Mouse (Mus musculus) CH12.LX (cell line): ENCODE measurements around the gene Cmah. TPM values are rescaled to one million over a fixed set of nuclear protein-coding genes. Genes with fewer than 3 reads are reported as not detected.

Experiments used
- DNase-seq: peaks from one replicate; pipeline ENCODE4 v3.0.0-alpha.2; 2013; ENCODE audit errors: extremely low read depth
- H3K27ac ChIP-seq: 2 replicates; pipeline ENCODE4 v1.5.1; 2012; ENCODE audit warnings: low read depth, mild to moderate bottlenecking, control low read depth, moderate library complexity; ENCODE audit not compliant: insufficient read depth
- H3K27me3 ChIP-seq: replicated peaks from 2 replicates; pipeline ENCODE3; 2012; ENCODE audit warnings: inconsistent platforms
- H3K36me3 ChIP-seq, 2 experiments: replicated peaks in 1 of 2; 2 replicates each; pipeline versions ENCODE3 to v1.6.1; 2012; ENCODE audit warnings: inconsistent platforms in 1 of 2, low read length in 1 of 2, mild to moderate bottlenecking in 1 of 2, mixed read lengths in 1 of 2, moderate library complexity in 1 of 2; ENCODE audit not compliant: control insufficient read depth in 1 of 2, insufficient read depth in 1 of 2
- H3K4me1 ChIP-seq, 2 experiments: 2 replicates each; pipeline ENCODE4 v1.6.1; 2012; ENCODE audit warnings: inconsistent platforms in 1 of 2, moderate library complexity in 1 of 2; ENCODE audit not compliant: insufficient read depth in 2 of 2, control insufficient read depth in 1 of 2
- H3K4me2 ChIP-seq: 2 replicates; pipeline ENCODE4 v1.6.1; 2012; ENCODE audit warnings: low read depth, mild to moderate bottlenecking, control low read depth; ENCODE audit not compliant: poor library complexity, insufficient read depth, severe bottlenecking
- H3K4me3 ChIP-seq, 3 experiments: fragments of 150-350 bp in 1 of 3; sonication (generic) in 1 of 3; replicated peaks in 1 of 3; 2 replicates each; pipeline versions ENCODE3 to v1.5.1; 2011 to 2012; ENCODE audit warnings: low read depth in 2 of 3, low read length in 2 of 3, mild to moderate bottlenecking in 2 of 3, moderate library complexity in 2 of 3, control low read depth in 1 of 3, improper control_type of control experiment in 1 of 3, inconsistent platforms in 1 of 3, mixed read lengths in 1 of 3; ENCODE audit not compliant: poor library complexity in 1 of 3
- H3K79me2 ChIP-seq: replicated peaks from 2 replicates; pipeline ENCODE4 v1.6.1; 2012; ENCODE audit warnings: mild to moderate bottlenecking, moderate library complexity; ENCODE audit not compliant: control insufficient read depth, poor library complexity, insufficient read depth, severe bottlenecking; ENCODE audit errors: extremely low read depth
- H3K9ac ChIP-seq: 2 replicates; pipeline ENCODE4 v1.6.1; 2012; ENCODE audit warnings: low read depth, mild to moderate bottlenecking, control low read depth, moderate library complexity; ENCODE audit not compliant: insufficient read depth
- H3K9me3 ChIP-seq: replicated peaks from 2 replicates; pipeline ENCODE3; 2012; ENCODE audit warnings: low read length, inconsistent platforms, mixed read lengths
- BHLHE40 ChIP-seq: IDR thresholded peaks from 2 replicates; pipeline ENCODE4 v1.6.1; 2011; ENCODE audit warnings: mild to moderate bottlenecking, low read depth, low read length, improper control_type of control experiment
- CHD1 ChIP-seq: IDR thresholded peaks from 2 replicates; pipeline ENCODE4 v1.6.1; 2012; ENCODE audit warnings: low read depth, low read length, improper control_type of control experiment, inconsistent platforms
- CHD2 ChIP-seq: IDR thresholded peaks from 2 replicates; pipeline ENCODE4 v1.6.1; 2011; ENCODE audit warnings: low read length, improper control_type of control experiment
- CTCF ChIP-seq, 2 experiments: IDR thresholded peaks in 1 of 2; conservative IDR thresholded peaks in 1 of 2; 2 replicates each; pipeline ENCODE4 v1.5.1; 2011 to 2012; ENCODE audit warnings: low read depth in 2 of 2, low read length in 2 of 2, improper control_type of control experiment in 1 of 2, inconsistent platforms in 1 of 2, mild to moderate bottlenecking in 1 of 2, moderate library complexity in 1 of 2
- E2F4 ChIP-seq: IDR thresholded peaks from 2 replicates; pipeline ENCODE4 v1.6.1; 2011; ENCODE audit warnings: low read depth, low read length, improper control_type of control experiment; ENCODE audit not compliant: insufficient replicate concordance
- ELF1 ChIP-seq: IDR thresholded peaks from 2 replicates; pipeline ENCODE4 v1.6.1; 2014; ENCODE audit warnings: low read depth, mild to moderate bottlenecking, inconsistent platforms, low read length, improper control_type of control experiment
- EP300 ChIP-seq: IDR thresholded peaks from 2 replicates; pipeline ENCODE4 v1.6.1; 2011; ENCODE audit warnings: low read length, improper control_type of control experiment
- ETS1 ChIP-seq: conservative IDR thresholded peaks from 2 replicates; pipeline ENCODE4 v1.6.1; 2012; ENCODE audit warnings: low read depth, mild to moderate bottlenecking, inconsistent platforms, low read length, improper control_type of control experiment, moderate library complexity
- GABPA ChIP-seq: IDR thresholded peaks from 2 replicates; pipeline ENCODE4 v1.6.1; 2012; ENCODE audit warnings: low read depth, low read length, improper control_type of control experiment, inconsistent platforms; ENCODE audit not compliant: insufficient replicate concordance
- HCFC1 ChIP-seq: IDR thresholded peaks from 2 replicates; pipeline ENCODE4 v1.6.1; 2012; ENCODE audit warnings: low read depth, mild to moderate bottlenecking, inconsistent platforms, low read length, improper control_type of control experiment
- IRF4 ChIP-seq: IDR thresholded peaks from 2 replicates; pipeline ENCODE4 v1.6.1; 2014; ENCODE audit warnings: low read depth, mild to moderate bottlenecking, inconsistent platforms, low read length, improper control_type of control experiment
- JUND ChIP-seq: conservative IDR thresholded peaks from 2 replicates; pipeline ENCODE4 v1.6.1; 2011; ENCODE audit warnings: low read depth, low read length, improper control_type of control experiment
- KAT2A ChIP-seq: IDR thresholded peaks from 2 replicates; pipeline ENCODE4 v1.6.1; 2012; ENCODE audit warnings: low read length, improper control_type of control experiment, inconsistent platforms; ENCODE audit not compliant: insufficient replicate concordance
- MAFK ChIP-seq: IDR thresholded peaks from 2 replicates; pipeline ENCODE4 v1.6.1; 2011; ENCODE audit warnings: low read length, improper control_type of control experiment; ENCODE audit not compliant: insufficient replicate concordance
- MAX ChIP-seq: IDR thresholded peaks from 2 replicates; pipeline ENCODE4 v1.6.1; 2011; ENCODE audit warnings: low read length, improper control_type of control experiment
- MAZ ChIP-seq: IDR thresholded peaks from 2 replicates; pipeline ENCODE4 v1.6.1; 2012; ENCODE audit warnings: low read depth, mild to moderate bottlenecking, inconsistent platforms, low read length, improper control_type of control experiment, moderate library complexity
- MEF2A ChIP-seq: IDR thresholded peaks from 2 replicates; pipeline ENCODE4 v1.6.1; 2014; ENCODE audit warnings: low read depth, mild to moderate bottlenecking, inconsistent platforms, low read length, improper control_type of control experiment, borderline replicate concordance
- MXI1 ChIP-seq: IDR thresholded peaks from 2 replicates; pipeline ENCODE4 v1.6.1; 2011; ENCODE audit warnings: mild to moderate bottlenecking, low read depth, low read length, improper control_type of control experiment
- MYC ChIP-seq: IDR thresholded peaks from 2 replicates; pipeline ENCODE4 v1.6.1; 2011; ENCODE audit warnings: low read depth, mild to moderate bottlenecking, improper control_type of control experiment, low read length
- NELFE ChIP-seq: IDR thresholded peaks from 2 replicates; pipeline ENCODE4 v1.6.1; 2011; ENCODE audit warnings: low read depth, low read length, improper control_type of control experiment
- NRF1 ChIP-seq: IDR thresholded peaks from 2 replicates; pipeline ENCODE4 v1.6.1; 2014; ENCODE audit warnings: low read depth, mild to moderate bottlenecking, inconsistent platforms, low read length, improper control_type of control experiment, moderate library complexity
- PAX5 ChIP-seq: IDR thresholded peaks from 2 replicates; pipeline ENCODE4 v1.6.1; 2012; ENCODE audit warnings: low read length, inconsistent platforms, mixed read lengths
- POLR2A ChIP-seq: IDR thresholded peaks from 2 replicates; pipeline ENCODE4 v1.6.1; 2011; ENCODE audit warnings: low read depth, mild to moderate bottlenecking, improper control_type of control experiment, low read length
- POLR2AphosphoS2 ChIP-seq: IDR thresholded peaks from 2 replicates; pipeline ENCODE4 v1.6.1; 2011; ENCODE audit warnings: low read depth, low read length, improper control_type of control experiment
- RAD21 ChIP-seq: IDR thresholded peaks from 2 replicates; pipeline ENCODE4 v1.6.1; 2011; ENCODE audit warnings: low read depth, mild to moderate bottlenecking, low read length, improper control_type of control experiment, moderate library complexity
- RCOR1 ChIP-seq: conservative IDR thresholded peaks from 2 replicates; pipeline ENCODE4 v1.6.1; 2012; ENCODE audit warnings: low read depth, mild to moderate bottlenecking, inconsistent platforms, low read length, improper control_type of control experiment
- SMC3 ChIP-seq: IDR thresholded peaks from 2 replicates; pipeline ENCODE4 v1.6.1; 2011; ENCODE audit warnings: low read depth, low read length, improper control_type of control experiment
- TBP ChIP-seq: conservative IDR thresholded peaks from 2 replicates; pipeline ENCODE4 v1.6.1; 2011; ENCODE audit warnings: low read depth, low read length, improper control_type of control experiment
- TCF12 ChIP-seq: IDR thresholded peaks from 2 replicates; pipeline ENCODE4 v1.6.1; 2014; ENCODE audit warnings: low read depth, mild to moderate bottlenecking, inconsistent platforms, low read length, improper control_type of control experiment
- UBTF ChIP-seq: IDR thresholded peaks from 2 replicates; pipeline ENCODE4 v1.6.1; 2012; ENCODE audit warnings: low read depth, mild to moderate bottlenecking, inconsistent platforms, low read length, improper control_type of control experiment, moderate library complexity
- USF1 ChIP-seq: IDR thresholded peaks from 2 replicates; pipeline ENCODE4 v1.6.1; 2014; ENCODE audit warnings: low read depth, mild to moderate bottlenecking, inconsistent platforms, low read length, improper control_type of control experiment
- USF2 ChIP-seq: conservative IDR thresholded peaks from 2 replicates; pipeline ENCODE4 v1.6.1; 2011; ENCODE audit warnings: low read depth, low read length, improper control_type of control experiment
- ZC3H11A ChIP-seq: IDR thresholded peaks from 2 replicates; pipeline ENCODE4 v1.6.1; 2012; ENCODE audit warnings: low read depth, mild to moderate bottlenecking, inconsistent platforms, low read length, improper control_type of control experiment
- ZMIZ1 ChIP-seq: IDR thresholded peaks from 2 replicates; pipeline ENCODE4 v1.6.1; 2012; ENCODE audit warnings: low read depth, mild to moderate bottlenecking, inconsistent platforms, low read length, improper control_type of control experiment
- ZNF384 ChIP-seq: IDR thresholded peaks from 2 replicates; pipeline ENCODE4 v1.6.1; 2012; ENCODE audit warnings: low read depth, low read length, improper control_type of control experiment, inconsistent platforms
- dilution Hi-C: fragments of 300-500 bp; cut with MboI; formaldehyde crosslinking; loops from 2 replicates; pipeline ENCODE4 v1.14.3; 2020; ENCODE audit warnings: low sequenced_read_pairs; ENCODE audit not compliant: extremely low pct_unique_long_range_greater_than_20kb, extremely low pct_ligation_motif_present
- in situ Hi-C: fragments of 300-500 bp; cut with MboI; formaldehyde crosslinking; loops from 3 replicates; pipeline ENCODE4 v1.14.3; 2019; ENCODE audit warnings: low sequenced_read_pairs, low pct_ligation_motif_present, low pct_unique_long_range_greater_than_20kb, mixed read lengths
- polyA plus RNA-seq: library from polyadenylated mRNA; unstranded; fragments of >175 nt; gene quantifications from 2 replicates; pipeline ENCODE4 v1.2.1, GENCODE M21; 2012; ENCODE audit warnings: low read depth; ENCODE audit not compliant: insufficient read length
- total RNA-seq, 2 experiments: library from RNA; depleted of rRNA; stranded (reverse); fragments of 300-350 nt in 1 of 2; fragments of >200 nt in 1 of 2; gene quantifications; 2 replicates each; pipeline ENCODE4 v1.2.3; 2012 to 2014

The Cmah gene
- total and polyA plus RNA-seq, 3 experiments, result 5.0 to 17.4 (median 5.5) TPM

DNA sequence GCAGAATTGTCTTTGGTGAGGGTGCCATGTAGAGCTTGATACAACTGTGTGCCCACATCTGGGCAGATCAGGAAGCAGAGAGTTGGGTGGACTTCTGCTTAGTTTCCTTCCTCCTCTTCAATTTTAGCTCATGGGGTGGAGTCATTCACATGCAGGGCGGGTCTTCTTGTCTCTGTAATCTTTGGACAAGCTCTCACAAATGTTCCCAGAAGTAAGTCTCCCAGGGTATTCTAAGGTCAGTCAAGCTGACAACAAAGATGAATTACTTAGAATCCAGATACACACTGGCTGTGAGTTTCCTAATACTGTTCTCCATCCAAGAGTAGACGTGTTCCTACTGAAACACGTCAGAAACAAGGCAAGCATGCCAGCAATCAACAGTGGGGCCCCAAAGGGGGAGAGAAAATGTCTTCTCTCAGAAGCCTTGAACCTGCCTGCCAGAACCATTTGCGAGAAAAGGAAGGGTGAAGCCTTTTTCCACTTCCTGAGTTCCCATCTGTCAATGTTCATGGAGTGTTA is 11.2 kb downstream of the Cmah start:
- Histone ChIP-seq H3K27me3 (no peaks in the 10 kb centered on the region), H3K36me3 (no peaks in the 10 kb centered on the region), H3K9me3 (no peaks in the 10 kb centered on the region)
- dilution Hi-C loops, result no loop called here
- TF ChIP-seq CHD1 (no peak), E2F4 (no peak), IRF4 (no peak), NRF1 (no peak), CTCF (conservative IDR thresholded peaks at IDR 0.05 in 1 of 2, IDR thresholded peaks at IDR 0.05 in 1 of 2; ENCODE audit: low read depth in 2 of 2, low read length in 2 of 2) (no peak), RCOR1 (no peak), BHLHE40 (no peak), RAD21 (no peak), ZNF384 (no peak), PAX5 (no peak), MXI1 (0 out of 2 replicates have a peak, but pooled peaks have one; percentile 9), USF1 (no peak), UBTF (no peak), USF2 (no peak), CHD2 (no peak), EP300 (peak; percentile 46; the same call in 1 of the 2 replicates), MAZ (no peak), KAT2A (no peak), MYC (no peak), ETS1 (no peak), MAFK (no peak), POLR2A (no peak; the same call in 1 of the 2 replicates), SMC3 (no peak), ZC3H11A (no peak), NELFE (no peak), GABPA (no peak), ZMIZ1 (no peak), POLR2AphosphoS2 (no peak), TCF12 (no peak), TBP (0 out of 2 replicates have a peak, but pooled peaks have one; percentile 5), HCFC1 (no peak), MEF2A (no peak), JUND (no peak), ELF1 (0 out of 2 replicates have a peak, but pooled peaks have one; percentile 32), MAX (peak; percentile 5; the same call in 1 of the 2 replicates)
- TF ChIP-seq, all 38 proteins: peak for 5
- DNase-seq, result peak; percentile 51
- H3K79me2 ChIP-seq, result no peaks in the 10 kb centered on the region
- peaks cover 5 to 25% of the 10 kb centered on the region in 2 experiments for H3K4me1 ChIP-seq
- peak overlapping the region; percentile 20 for H3K9ac ChIP-seq
- no peak overlapping the region for H3K4me3 ChIP-seq
- peak overlapping the region; percentile 59 for H3K4me2 ChIP-seq
- in situ Hi-C loops, result loop anchor here (10.0 to 25.0 kb wide), 4 partner anchors 86 to 574 kb away; no protein-coding TSS in a partner anchor
- peak overlapping the region; percentile 25; the same call in 1 of the 2 replicates for H3K27ac ChIP-seq
